Mouse (Mus musculus) gastrocnemius, adult 2 months (tissue): ENCODE results near the gene Mtf1. TPM values are rescaled to one million over a fixed set of nuclear protein-coding genes. Genes with fewer than 3 reads are reported as not detected.

Experiments used
- DNase-seq: peaks from one replicate; pipeline ENCODE4 v3.0.0; 2022
- H3K27ac ChIP-seq: fragments of 200-600 bp; 2 replicates; pipeline ENCODE4 v1.8.1; 2022; ENCODE audit warnings: mild to moderate bottlenecking
- H3K4me3 ChIP-seq: fragments of 200-600 bp; 2 replicates; pipeline ENCODE4 v1.8.1; 2022; ENCODE audit warnings: mild to moderate bottlenecking, moderate library complexity
- CTCF ChIP-seq: fragments of 200-600 bp; IDR thresholded peaks from 2 replicates; pipeline ENCODE4 v1.8.1; 2022; ENCODE audit warnings: antibody characterized with exemption, mild to moderate bottlenecking, moderate library complexity
- intact Hi-C: fragments of 180-260 bp; cut with DNase I; formaldehyde crosslinking; loops from one replicate; pipeline ENCODE4 v1.15.1; 2025
- long read RNA-seq, 2 experiments: library from polyadenylated mRNA; stranded (forward); transcript quantifications; one replicate each; pipeline ENCODE4 v2.0.0; 2021
- total RNA-seq, 2 experiments: library from RNA; stranded (reverse); gene quantifications; 2 replicates each; pipeline ENCODE4 v1.2.3; 2021

Gene Mtf1
- total RNA-seq = 10 to 100 TPM; 11.9 to 15.7 TPM
- long read RNA-seq, experiment 1, full-length matches to known transcripts = 14 of 20 reads
- long read RNA-seq, experiment 1, partial matches to known transcripts = 3 of 20 reads
- long read RNA-seq, experiment 1, other reads (novel, unspliced or antisense) = 3 of 20 reads
- long read RNA-seq, experiment 2, full-length matches to known transcripts = 4 of 12 reads
- long read RNA-seq, experiment 2, partial matches to known transcripts = 1 of 12 reads
- long read RNA-seq, experiment 2, other reads (novel, unspliced or antisense) = 7 of 12 reads

GRCm38 (mm10) chr4:124801552-124802308 is at the start of gene Mtf1:
Mtf1 (plus strand) TSS chr4:124802104.
- intact Hi-C loops = loop anchor here (1.0 kb wide), 2 partner anchors 46 to 87 kb away; partner anchors contain the start of gene Sf3a3
- peak within 1 kb of the TSS; percentile 94 for H3K27ac ChIP-seq
- DNase-seq = peak; percentile 92
- peak; percentile 97 for TF ChIP-seq CTCF
- peak within 1 kb of the TSS; percentile 100 for H3K4me3 ChIP-seq

- Histone ChIP-seq H3K4me3 (peak overlapping the region; percentile 89), H3K27ac (peak overlapping the region; percentile 86)
- no peak for TF ChIP-seq CTCF
- intact Hi-C loops = loop anchor here (5.0 kb wide), 2 partner anchors 45 to 95 kb away; no protein-coding TSS in a partner anchor
- DNase-seq = no peak
These were observed 49.4 kb upstream of the Mtf1 start for GRCm38 (mm10) chr4:124752281-124753199.

- Histone ChIP-seq H3K4me3 (peak overlapping the region; percentile 45), H3K27ac (peak overlapping the region; percentile 77)
- intact Hi-C loops = no loop called here
- no peak for TF ChIP-seq CTCF
- DNase-seq = no peak
These were observed 46.4 kb upstream of the Mtf1 start for GRCm38 (mm10) chr4:124755526-124755925.

GRCm38 (mm10) chr4:124759305-124759811 is 42.5 kb upstream of the Mtf1 start:
- no peak for TF ChIP-seq CTCF
- H3K4me3 ChIP-seq = no peak overlapping the region
- intact Hi-C loops = no loop called here
- peak; percentile 65 for DNase-seq
- peak overlapping the region; percentile 77 for H3K27ac ChIP-seq

- intact Hi-C loops = no loop called here
- DNase-seq = no peak
- H3K27ac ChIP-seq = no peak overlapping the region
- no peak for TF ChIP-seq CTCF
- H3K4me3 ChIP-seq = no peak overlapping the region
These were observed 40.7 kb upstream of the Mtf1 start for GRCm38 (mm10) chr4:124761201-124761600.

- no peak for TF ChIP-seq CTCF
- DNase-seq = no peak
- Histone ChIP-seq H3K4me3 (no peak overlapping the region), H3K27ac (no peak overlapping the region)
- intact Hi-C loops = no loop called here
These were observed 38.9 kb upstream of the Mtf1 start for GRCm38 (mm10) chr4:124762858-124763452.

- Histone ChIP-seq H3K4me3 (peak overlapping the region; percentile 49), H3K27ac (peak overlapping the region; percentile 83)
- no peak for DNase-seq
- intact Hi-C loops = no loop called here
- TF ChIP-seq CTCF = no peak
These were observed 35.9 kb upstream of the Mtf1 start for GRCm38 (mm10) chr4:124765802-124766565.

GRCm38 (mm10) chr4:124766566-124766940 is 35.4 kb upstream of the Mtf1 start:
- no peak for TF ChIP-seq CTCF

GRCm38 (mm10) chr4:124768963-124769591 is 32.8 kb upstream of the Mtf1 start:
- Histone ChIP-seq H3K27ac (no peak overlapping the region), H3K4me3 (no peak overlapping the region)
- intact Hi-C loops = no loop called here
- DNase-seq = no peak
- TF ChIP-seq CTCF = no peak

More at GRCm38 (mm10) chr4:124766566-124766940, 35.4 kb upstream of the Mtf1 start:
- no peak for DNase-seq
- H3K27ac ChIP-seq = peak overlapping the region; percentile 83
- peak overlapping the region; percentile 49 for H3K4me3 ChIP-seq
- intact Hi-C loops = no loop called here

- Histone ChIP-seq H3K27ac (no peak overlapping the region), H3K4me3 (no peak overlapping the region)
- no peak for DNase-seq
- no peak for TF ChIP-seq CTCF
- intact Hi-C loops = no loop called here
These were observed 31.3 kb upstream of the Mtf1 start for GRCm38 (mm10) chr4:124770624-124771023.

- DNase-seq = no peak
- TF ChIP-seq CTCF = no peak
- intact Hi-C loops = no loop called here
- Histone ChIP-seq H3K27ac (peak overlapping the region; percentile 28), H3K4me3 (no peak overlapping the region)
These were observed 29.8 kb upstream of the Mtf1 start for GRCm38 (mm10) chr4:124772125-124772524.
